Mouse (Mus musculus): ENCODE results near the gene Rpf2. TPM values are rescaled to one million over a fixed set of nuclear protein-coding genes. Genes with fewer than 3 reads are reported as not detected.

The Rpf2 gene
- polyA plus RNA-seq, 1 experiment = 141 TPM

DNA sequence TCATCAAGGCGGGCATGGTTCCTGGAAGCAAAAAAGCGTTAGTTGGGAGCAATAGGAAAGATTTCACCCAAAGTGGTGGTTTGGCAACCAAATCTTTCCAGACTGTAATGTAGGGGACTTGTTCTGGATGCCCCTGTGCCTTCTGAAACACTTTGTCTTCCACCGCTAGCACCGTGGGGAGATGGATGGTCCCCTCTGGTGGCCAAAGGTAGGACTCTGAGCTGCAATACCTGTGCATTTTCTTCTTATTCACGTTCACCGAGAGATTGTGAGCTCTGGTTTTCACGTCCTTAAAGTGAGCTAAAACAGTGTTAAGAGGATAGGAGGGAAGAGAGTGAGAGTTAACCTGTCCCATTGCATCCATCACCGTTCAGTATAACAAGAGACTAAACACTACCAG is 56.0 kb downstream of the Rpf2 start:
- no peak for TF ChIP-seq POLR2A (IDR thresholded peaks at IDR 0.05; ENCODE audit: insufficient read depth, low read length)
- no peak for TF ChIP-seq EP300 (IDR thresholded peaks at IDR 0.05; ENCODE audit: insufficient read depth, low read depth, low read length)
- TF ChIP-seq CTCF (IDR thresholded peaks at IDR 0.05; ENCODE audit: low read depth, low read length) = no peak
- no peak overlapping the region for H3K27ac ChIP-seq (ENCODE audit: insufficient read depth, low read length)
- no peaks in the 10 kb centered on the region for H3K4me1 ChIP-seq (ENCODE audit: control insufficient read depth, insufficient read depth, low read length)

DNA sequence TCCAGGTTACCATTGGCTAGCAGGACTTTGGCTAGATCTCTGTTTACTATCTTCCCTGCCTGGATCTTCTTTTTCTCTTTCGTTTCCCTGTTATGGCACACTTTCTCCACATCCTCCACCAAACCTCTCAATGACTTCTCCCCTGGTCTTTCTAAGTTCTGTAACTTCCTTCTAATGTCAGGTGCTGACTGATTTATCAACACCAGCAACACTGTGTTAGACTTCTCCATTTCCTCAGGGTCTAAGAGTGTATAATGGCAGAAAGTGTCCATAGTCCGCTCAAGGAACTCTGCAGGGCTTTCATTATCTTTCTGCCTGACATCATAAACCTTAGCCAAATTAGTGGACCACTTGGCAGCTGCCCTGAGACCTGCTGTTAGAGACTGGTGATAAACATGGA is 57.1 kb downstream of the Rpf2 start:
- TF ChIP-seq EP300 (IDR thresholded peaks at IDR 0.05; ENCODE audit: insufficient read depth, low read depth, low read length) = no peak
- Histone ChIP-seq H3K9me3 (replicated peaks; ENCODE audit: control insufficient read depth, insufficient read depth, low read length, poor library complexity, severe bottlenecking) (no peaks in the 10 kb centered on the region), H3K27ac (ENCODE audit: insufficient read depth, low read length) (no peak overlapping the region), H3K4me3 (ENCODE audit: low read depth, low read length) (no peak overlapping the region), H3K36me3 (ENCODE audit: control insufficient read depth, insufficient read depth, low read length, poor library complexity, severe bottlenecking) (no peaks in the 10 kb centered on the region), H3K4me1 (ENCODE audit: control insufficient read depth, insufficient read depth, low read length) (no peaks in the 10 kb centered on the region), H3K27me3 (ENCODE audit: control insufficient read depth, insufficient read depth, low read length, poor library complexity, severe bottlenecking) (no peaks in the 10 kb centered on the region), H3K9ac (ENCODE audit: low read depth, poor library complexity, severe bottlenecking) (no peak overlapping the region)

More for the DNA sequence above, 56.0 kb downstream of the Rpf2 start:
- H3K9me3 ChIP-seq (replicated peaks; ENCODE audit: control insufficient read depth, insufficient read depth, low read length, poor library complexity, severe bottlenecking) = no peaks in the 10 kb centered on the region
- H3K36me3 ChIP-seq (ENCODE audit: control insufficient read depth, insufficient read depth, low read length, poor library complexity, severe bottlenecking) = no peaks in the 10 kb centered on the region
- H3K27me3 ChIP-seq (ENCODE audit: control insufficient read depth, insufficient read depth, low read length, poor library complexity, severe bottlenecking) = no peaks in the 10 kb centered on the region
- no peak overlapping the region for H3K4me3 ChIP-seq (ENCODE audit: low read depth, low read length)
- no peak overlapping the region for H3K9ac ChIP-seq (ENCODE audit: low read depth, poor library complexity, severe bottlenecking)

DNA sequence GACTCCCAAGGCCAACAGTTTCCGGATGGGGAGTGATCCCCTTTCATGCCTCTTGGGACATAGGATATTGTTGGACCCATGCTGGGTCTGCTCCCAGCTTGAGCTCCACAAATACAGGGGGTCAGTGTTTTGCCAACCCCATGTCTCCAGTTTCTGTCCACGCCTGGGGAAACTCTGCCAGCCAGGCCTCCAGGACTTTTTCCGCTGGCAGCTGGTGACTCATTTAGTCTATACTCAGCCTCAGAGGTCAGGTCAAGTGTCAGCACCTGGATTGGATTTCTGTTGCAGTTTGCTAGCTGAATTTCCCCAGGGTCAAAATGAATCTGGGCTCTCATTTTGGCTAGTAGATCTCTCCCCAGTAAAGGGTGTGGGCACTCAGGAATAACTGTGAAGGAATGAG is 58.0 kb downstream of the Rpf2 start:
- no peaks in the 10 kb centered on the region for H3K36me3 ChIP-seq (ENCODE audit: control insufficient read depth, insufficient read depth, low read length, poor library complexity, severe bottlenecking)
- no peak for TF ChIP-seq EP300 (IDR thresholded peaks at IDR 0.05; ENCODE audit: insufficient read depth, low read depth, low read length)
- TF ChIP-seq POLR2A (IDR thresholded peaks at IDR 0.05; ENCODE audit: insufficient read depth, low read length) = no peak
- no peak for TF ChIP-seq CTCF (IDR thresholded peaks at IDR 0.05; ENCODE audit: low read depth, low read length)
- H3K27me3 ChIP-seq (ENCODE audit: control insufficient read depth, insufficient read depth, low read length, poor library complexity, severe bottlenecking) = no peaks in the 10 kb centered on the region
- no peak overlapping the region for H3K27ac ChIP-seq (ENCODE audit: insufficient read depth, low read length)
- no peaks in the 10 kb centered on the region for H3K4me1 ChIP-seq (ENCODE audit: control insufficient read depth, insufficient read depth, low read length)
- no peaks in the 10 kb centered on the region for H3K9me3 ChIP-seq (replicated peaks; ENCODE audit: control insufficient read depth, insufficient read depth, low read length, poor library complexity, severe bottlenecking)
- H3K9ac ChIP-seq (ENCODE audit: low read depth, poor library complexity, severe bottlenecking) = no peak overlapping the region
- no peak overlapping the region for H3K4me3 ChIP-seq (ENCODE audit: low read depth, low read length)

DNA sequence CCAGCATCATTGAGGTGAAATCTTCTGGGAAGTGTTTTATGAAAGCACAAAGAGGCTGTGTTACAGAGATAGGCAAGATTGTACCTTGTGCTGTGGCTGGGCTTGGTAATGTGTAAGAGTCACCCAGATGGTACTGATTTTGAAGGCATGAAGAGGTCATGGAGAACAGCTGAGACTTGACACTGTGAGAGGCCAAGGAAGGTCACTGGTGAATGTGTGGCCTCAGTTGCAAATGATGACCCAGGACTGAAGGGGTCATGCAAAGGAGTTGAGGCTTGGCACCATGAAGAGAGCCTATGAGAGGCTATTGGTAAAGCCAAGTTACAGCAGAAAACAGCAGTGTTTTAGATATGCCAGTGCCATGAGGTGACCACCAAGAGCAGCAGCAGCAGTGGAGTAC is 60.9 kb downstream of the Rpf2 start:
- Histone ChIP-seq H3K4me3 (ENCODE audit: low read depth, low read length) (no peak overlapping the region), H3K4me1 (ENCODE audit: control insufficient read depth, insufficient read depth, low read length) (no peaks in the 10 kb centered on the region)

DNA sequence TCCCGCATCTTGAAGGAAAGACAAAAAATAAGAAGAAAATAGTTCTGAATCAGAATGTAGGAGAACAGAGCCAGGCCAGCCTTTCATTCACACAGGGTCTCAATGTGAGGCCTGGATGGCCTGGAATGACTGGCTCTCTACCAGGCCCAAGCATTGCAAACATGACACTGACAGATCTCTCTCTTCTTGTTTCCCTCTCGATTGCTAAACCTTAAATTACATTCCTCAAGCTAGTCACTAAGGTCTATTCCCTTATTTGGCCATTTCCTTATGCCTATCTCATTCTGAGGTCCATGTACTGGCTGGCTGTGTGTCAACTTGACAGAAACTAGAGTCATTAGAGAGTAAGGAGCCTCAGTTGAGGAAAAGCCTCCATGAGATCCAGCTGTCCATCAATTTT is 66.8 kb downstream of the Rpf2 start:
- Histone ChIP-seq H3K27me3 (ENCODE audit: control insufficient read depth, insufficient read depth, low read length, poor library complexity, severe bottlenecking) (no peaks in the 10 kb centered on the region), H3K4me3 (ENCODE audit: low read depth, low read length) (no peak overlapping the region), H3K9me3 (replicated peaks; ENCODE audit: control insufficient read depth, insufficient read depth, low read length, poor library complexity, severe bottlenecking) (no peaks in the 10 kb centered on the region), H3K4me1 (ENCODE audit: control insufficient read depth, insufficient read depth, low read length) (no peaks in the 10 kb centered on the region), H3K36me3 (ENCODE audit: control insufficient read depth, insufficient read depth, low read length, poor library complexity, severe bottlenecking) (no peaks in the 10 kb centered on the region), H3K9ac (ENCODE audit: low read depth, poor library complexity, severe bottlenecking) (no peak overlapping the region), H3K27ac (ENCODE audit: insufficient read depth, low read length) (no peak overlapping the region)
- TF ChIP-seq EP300 (IDR thresholded peaks at IDR 0.05; ENCODE audit: insufficient read depth, low read depth, low read length) (no peak), CTCF (IDR thresholded peaks at IDR 0.05; ENCODE audit: low read depth, low read length) (no peak), POLR2A (IDR thresholded peaks at IDR 0.05; ENCODE audit: insufficient read depth, low read length) (no peak)

More for the DNA sequence above, 60.9 kb downstream of the Rpf2 start:
- H3K9ac ChIP-seq (ENCODE audit: low read depth, poor library complexity, severe bottlenecking) = no peak overlapping the region
- TF ChIP-seq EP300 (IDR thresholded peaks at IDR 0.05; ENCODE audit: insufficient read depth, low read depth, low read length) = no peak
- TF ChIP-seq POLR2A (IDR thresholded peaks at IDR 0.05; ENCODE audit: insufficient read depth, low read length) = no peak
- no peak for TF ChIP-seq CTCF (IDR thresholded peaks at IDR 0.05; ENCODE audit: low read depth, low read length)
- no peaks in the 10 kb centered on the region for H3K27me3 ChIP-seq (ENCODE audit: control insufficient read depth, insufficient read depth, low read length, poor library complexity, severe bottlenecking)
- H3K9me3 ChIP-seq (replicated peaks; ENCODE audit: control insufficient read depth, insufficient read depth, low read length, poor library complexity, severe bottlenecking) = no peaks in the 10 kb centered on the region
- no peak overlapping the region for H3K27ac ChIP-seq (ENCODE audit: insufficient read depth, low read length)
- no peaks in the 10 kb centered on the region for H3K36me3 ChIP-seq (ENCODE audit: control insufficient read depth, insufficient read depth, low read length, poor library complexity, severe bottlenecking)

DNA sequence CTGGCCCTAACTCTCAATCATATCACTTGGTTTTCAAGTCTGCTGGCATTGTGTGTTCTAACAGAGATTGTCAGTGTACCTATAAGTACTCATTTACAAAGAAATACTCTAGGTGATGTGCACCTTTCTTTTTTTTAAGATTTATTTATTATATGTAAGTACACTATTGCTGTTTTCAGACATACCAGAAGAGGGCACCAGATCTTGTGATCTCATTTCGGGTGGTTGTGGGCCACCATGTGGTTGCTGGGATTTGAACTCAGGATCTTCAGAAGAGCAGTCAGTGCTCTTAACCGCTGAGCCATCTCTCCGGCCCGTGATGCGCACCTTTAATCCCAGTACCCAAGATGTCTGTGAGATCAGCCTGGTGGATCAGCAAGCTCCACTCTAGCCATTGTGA is 67.7 kb downstream of the Rpf2 start:
- no peak overlapping the region for H3K27ac ChIP-seq (ENCODE audit: insufficient read depth, low read length)
- H3K36me3 ChIP-seq (ENCODE audit: control insufficient read depth, insufficient read depth, low read length, poor library complexity, severe bottlenecking) = no peaks in the 10 kb centered on the region
- no peaks in the 10 kb centered on the region for H3K4me1 ChIP-seq (ENCODE audit: control insufficient read depth, insufficient read depth, low read length)
- H3K9me3 ChIP-seq (replicated peaks; ENCODE audit: control insufficient read depth, insufficient read depth, low read length, poor library complexity, severe bottlenecking) = no peaks in the 10 kb centered on the region
- no peak for TF ChIP-seq POLR2A (IDR thresholded peaks at IDR 0.05; ENCODE audit: insufficient read depth, low read length)
- H3K27me3 ChIP-seq (ENCODE audit: control insufficient read depth, insufficient read depth, low read length, poor library complexity, severe bottlenecking) = no peaks in the 10 kb centered on the region
- H3K9ac ChIP-seq (ENCODE audit: low read depth, poor library complexity, severe bottlenecking) = no peak overlapping the region
- H3K4me3 ChIP-seq (ENCODE audit: low read depth, low read length) = no peak overlapping the region
